Mouse (Mus musculus) fibroblast of lung, adult 2 months (primary cell): ENCODE results near the gene Ppih.
"Not testable (repeated sequence)": the region's sequence is repeated elsewhere in the genome, so short reads cannot be mapped to it uniquely, and the experiment has no call there.

ENCODE experiments used
- DNase-seq: peaks from one replicate; pipeline ENCODE4 v3.0.0-alpha.2; 2011; ENCODE audit warnings: low read depth

Gene Ppih

GRCm38 (mm10) chr4:119291921-119292320 lies 28.4 kb downstream of the Ppih start:
- no peak for DNase-seq

DNA sequence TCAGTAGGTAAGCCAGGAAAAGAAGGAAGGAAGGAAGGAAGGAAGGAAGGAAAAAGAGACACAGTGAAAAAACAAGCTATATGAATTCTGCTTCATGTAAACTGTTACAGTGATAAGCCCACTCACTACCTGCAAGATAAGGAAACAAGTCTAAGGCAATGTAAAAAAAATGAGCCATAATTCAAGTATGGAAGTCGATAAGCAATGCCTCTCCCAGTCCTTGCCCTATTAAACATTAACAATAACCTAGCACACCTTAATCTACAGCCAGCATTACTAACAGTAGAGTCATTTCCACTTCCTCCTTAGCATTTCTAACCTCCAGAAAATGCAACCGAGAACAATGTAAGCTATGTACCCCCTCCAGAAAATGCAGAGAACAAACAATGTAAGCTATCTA lies 35.0 kb downstream of the Ppih start:
- DNase-seq = no peak

- no peak for DNase-seq
Measured at GRCm38 (mm10) chr4:119284861-119285260, 35.5 kb downstream of the Ppih start.

GRCm38 (mm10) chr4:119278784-119279183 lies 41.6 kb downstream of the Ppih start:
- not testable (repeated sequence) for DNase-seq

DNA sequence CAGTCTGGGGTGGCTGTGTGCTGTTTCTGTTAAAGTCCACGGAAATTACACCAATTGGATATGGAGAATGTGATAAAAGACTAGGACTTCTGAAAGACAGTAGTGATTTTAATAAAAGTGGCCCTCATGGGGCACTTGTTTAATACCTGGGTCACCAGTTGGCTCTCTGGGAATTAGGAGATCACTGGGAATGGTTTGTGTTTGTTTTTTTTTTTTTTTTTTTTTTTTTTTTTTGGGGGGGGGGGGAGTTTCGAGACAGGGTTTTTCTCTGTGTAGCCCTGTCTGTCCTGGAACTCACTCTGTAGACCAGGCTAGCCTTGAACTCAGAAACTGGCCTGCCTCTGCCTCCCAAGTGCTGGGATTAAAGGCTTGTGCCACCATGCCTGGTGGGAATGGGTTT lies 44.6 kb downstream of the Ppih start:
- DNase-seq = no peak

- DNase-seq = no peak
Measured at GRCm38 (mm10) chr4:119275226-119275625, 45.1 kb downstream of the Ppih start.

GRCm38 (mm10) chr4:119274627-119275026 lies 45.7 kb downstream of the Ppih start:
- DNase-seq = no peak

DNA sequence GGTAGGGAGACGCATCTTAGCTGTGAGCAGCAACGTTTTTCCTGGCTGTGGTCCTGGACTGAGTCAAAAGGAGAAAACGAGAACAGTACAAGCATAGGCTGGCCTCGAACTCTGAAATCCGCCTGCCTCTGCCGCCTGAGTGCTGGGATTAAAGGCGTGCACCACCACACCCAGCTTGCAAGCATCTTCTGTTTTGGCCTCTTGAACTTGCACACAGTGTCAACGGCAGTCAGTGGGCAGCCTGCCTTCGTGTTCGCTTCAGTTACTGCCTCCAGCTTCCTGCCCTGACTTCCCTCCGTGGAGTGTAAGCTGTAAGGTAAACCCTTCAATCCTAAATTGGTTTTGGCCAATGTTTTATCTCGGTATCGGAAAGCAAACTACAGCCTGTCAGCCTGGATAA lies 53.7 kb downstream of the Ppih start:
- DNase-seq = no peak

GRCm38 (mm10) chr4:119263459-119263858 lies 56.9 kb downstream of the Ppih start:
- no peak for DNase-seq

DNA sequence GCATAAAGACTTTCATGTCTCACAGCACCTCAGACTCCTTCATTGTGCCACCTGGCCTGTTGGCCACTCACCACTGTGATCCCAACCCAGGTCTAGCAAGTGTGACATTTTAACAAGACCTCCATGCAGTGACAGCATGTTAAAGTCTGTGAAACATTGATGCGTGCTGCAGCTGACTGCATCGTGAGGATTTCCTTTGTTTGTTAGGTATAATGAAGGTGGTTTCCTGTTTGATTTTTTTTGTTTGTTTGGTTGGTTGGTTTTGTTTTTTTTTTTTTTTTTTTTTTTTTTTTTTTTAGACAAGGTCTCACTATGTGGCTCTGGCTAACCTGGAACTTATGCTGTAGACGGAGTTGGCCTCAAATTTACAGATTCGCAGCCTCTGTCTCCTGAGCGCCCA lies 57.9 kb downstream of the Ppih start:
- no peak for DNase-seq

GRCm38 (mm10) chr4:119261087-119261713 lies 59.1 kb downstream of the Ppih start:
- DNase-seq = no peak

GRCm38 (mm10) chr4:119259344-119260254 lies 60.7 kb downstream of the Ppih start:
- no peak for DNase-seq

DNA sequence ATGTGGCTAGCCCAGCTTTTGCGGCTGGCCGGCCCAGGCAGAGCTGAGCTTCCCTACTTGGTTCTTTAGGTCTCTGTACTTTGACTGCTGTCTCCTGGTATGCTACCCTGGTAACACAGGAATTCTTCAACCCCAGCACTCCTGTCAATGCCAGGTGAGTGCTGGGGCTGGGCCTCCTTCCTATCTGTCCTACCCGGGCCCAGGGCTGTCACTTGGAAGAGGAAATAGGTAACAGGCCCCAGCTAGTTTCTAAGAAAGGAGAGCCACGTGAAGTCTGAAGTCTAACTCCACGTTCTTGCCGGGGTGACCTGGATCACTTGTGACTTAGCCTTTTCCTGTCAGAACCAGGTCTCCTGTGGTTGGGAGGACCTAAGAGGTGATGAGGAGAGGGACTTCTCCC lies 63.3 kb downstream of the Ppih start:
- no peak for DNase-seq

- DNase-seq = no peak
Measured at GRCm38 (mm10) chr4:119255351-119255750, 65.0 kb downstream of the Ppih start, which contains the start of gene Cldn19. Gene Cldn19 (plus strand): TSS chr4:119255414.

DNA sequence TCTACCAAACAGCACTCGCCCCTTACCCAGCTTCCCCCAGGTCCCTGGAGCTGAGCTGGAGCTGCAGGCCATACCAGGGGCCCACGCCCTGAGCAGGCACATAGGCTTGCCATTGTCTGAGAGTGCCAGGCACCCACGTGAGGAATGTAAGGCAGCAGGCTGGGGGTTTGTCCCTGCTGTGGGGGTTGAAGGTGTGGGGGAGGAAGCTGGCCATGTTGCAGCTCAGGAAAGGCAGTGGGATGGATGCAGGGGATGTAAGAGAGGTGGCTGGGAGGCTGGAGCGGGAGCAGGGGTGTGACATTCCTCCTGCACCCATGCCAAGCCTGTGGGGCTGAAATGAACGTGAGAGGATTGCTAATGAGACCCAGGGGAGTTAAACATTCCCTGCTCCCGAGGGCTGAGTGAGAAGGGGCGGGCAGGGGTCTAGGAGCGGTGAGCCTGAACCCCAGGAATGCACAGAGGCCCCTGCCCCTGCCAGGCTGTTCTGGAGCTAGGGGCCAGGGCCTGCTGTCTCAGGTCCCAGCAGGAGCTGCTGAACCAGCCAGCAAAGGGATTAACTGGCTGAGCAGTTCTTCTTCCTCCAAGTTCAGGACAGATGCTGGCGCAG lies 66.2 kb downstream of the Ppih start:
- DNase-seq = no peak

- no peak for DNase-seq
Measured at GRCm38 (mm10) chr4:119252025-119252808, 68.1 kb downstream of the Ppih start.
